Mouse (Mus musculus): ENCODE measurements around the gene Atpif1.
"Not testable (repeated sequence)": the region's sequence is repeated elsewhere in the genome, so short reads cannot be mapped to it uniquely, and the experiment has no call there.

Atpif1 gene

DNA sequence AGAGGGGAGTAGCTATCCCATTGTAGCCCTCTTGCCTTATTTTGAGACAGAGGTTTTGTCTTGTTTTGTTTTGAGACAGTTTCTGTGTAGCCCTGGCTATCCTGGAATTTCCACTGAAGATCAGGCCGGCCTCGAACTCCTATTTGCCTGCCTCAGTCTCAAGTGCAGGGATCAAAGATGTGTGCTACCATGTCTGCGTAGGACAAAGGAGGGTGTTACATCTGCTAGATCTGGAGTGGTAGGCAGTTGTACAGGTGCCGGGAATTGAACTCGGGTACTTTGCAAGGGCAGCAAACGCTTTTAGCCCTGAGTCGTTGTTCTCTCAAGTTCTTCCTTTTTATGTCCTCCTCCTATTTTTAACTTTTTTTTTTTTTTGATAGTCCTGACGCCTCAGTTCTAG, 42.4 kb downstream of the Atpif1 start:
- no peak for DNase-seq (ENCODE audit: low spot score)

DNA sequence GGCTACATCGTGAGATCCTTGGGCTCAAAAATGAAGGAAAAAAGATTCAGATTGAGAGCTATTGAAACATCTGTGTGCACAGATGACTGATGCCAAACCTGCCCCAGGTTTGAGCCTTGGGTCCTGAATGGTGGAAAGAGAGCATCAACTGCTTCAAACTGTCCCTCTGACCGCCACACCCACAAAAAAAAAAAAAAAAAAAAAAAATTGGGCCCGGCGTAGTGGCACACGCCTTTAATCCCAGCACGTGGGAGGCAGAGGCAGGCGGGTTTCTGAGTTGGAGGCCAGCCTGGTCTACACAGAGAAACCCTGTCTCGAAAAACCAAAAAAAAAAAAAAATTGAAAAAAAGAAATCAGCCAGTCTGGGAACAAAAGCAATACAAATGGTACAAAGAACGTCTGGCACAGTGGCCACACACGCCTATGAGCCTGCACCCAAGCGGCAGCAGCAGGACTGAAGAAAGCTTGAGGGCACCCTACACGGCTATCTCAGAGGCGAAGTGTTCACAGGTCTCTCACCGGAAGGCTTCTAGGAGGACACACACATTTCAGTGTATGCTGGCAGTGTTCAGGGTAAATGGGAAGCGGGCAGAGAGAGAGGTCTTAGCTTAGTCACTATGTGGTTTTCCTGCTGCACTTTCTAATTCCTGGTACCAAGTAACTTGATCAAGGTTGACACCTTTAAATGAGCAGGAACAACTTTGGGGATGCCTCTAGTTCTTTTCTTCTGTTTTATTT, 43.0 kb downstream of the Atpif1 start:
- no peak for DNase-seq (ENCODE audit: low spot score)

DNA sequence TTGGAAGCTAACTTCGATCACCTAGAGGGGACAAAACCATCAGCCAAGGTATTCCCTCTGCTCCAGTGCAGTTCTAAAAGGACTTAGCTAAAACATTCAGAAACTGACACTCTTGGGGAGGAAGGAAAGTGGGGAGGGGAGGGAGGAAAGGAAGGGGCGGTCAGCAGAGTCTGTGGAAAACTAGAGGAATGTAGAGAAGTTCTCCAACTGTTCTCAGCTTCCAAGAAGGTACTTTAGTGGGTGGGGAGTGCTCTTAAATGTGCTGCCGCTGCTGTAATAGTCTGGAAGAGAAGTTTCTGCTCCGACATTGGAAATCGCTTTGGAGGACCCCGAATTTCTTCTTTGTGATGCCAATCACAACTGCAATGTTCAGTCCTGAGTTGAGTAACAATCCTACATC, 44.5 kb downstream of the Atpif1 start:
- no peak for DNase-seq (ENCODE audit: low spot score)

- DNase-seq (ENCODE audit: low spot score) = no peak
These were observed 44.9 kb downstream of the Atpif1 start for GRCm38 (mm10) chr4:132488521-132488920.

DNA sequence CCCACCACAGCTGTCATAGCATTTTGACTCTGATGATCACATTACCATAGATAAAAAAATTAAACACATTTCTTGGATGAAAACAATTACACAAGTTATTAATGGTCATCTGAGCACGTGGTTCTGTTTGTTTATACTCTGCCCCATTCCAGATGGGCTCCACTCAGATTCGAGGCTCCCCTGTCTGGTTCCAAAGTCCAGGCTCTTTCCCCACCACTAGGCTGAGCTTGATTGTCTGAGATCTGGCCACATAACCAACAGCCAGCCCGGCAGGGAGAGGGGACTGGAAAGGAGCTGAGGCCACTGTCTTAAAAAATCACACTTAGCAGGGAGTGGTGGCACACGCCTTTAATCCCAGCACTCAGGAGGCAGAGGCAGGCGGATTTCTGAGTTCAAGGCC, 48.6 kb downstream of the Atpif1 start:
- no peak for DNase-seq (ENCODE audit: low spot score)

- no peak for DNase-seq (ENCODE audit: low spot score)
These were observed 49.2 kb downstream of the Atpif1 start for GRCm38 (mm10) chr4:132484231-132484630.

- DNase-seq (ENCODE audit: low spot score) = no peak
These were observed 50.4 kb downstream of the Atpif1 start for GRCm38 (mm10) chr4:132482956-132483608.

DNA sequence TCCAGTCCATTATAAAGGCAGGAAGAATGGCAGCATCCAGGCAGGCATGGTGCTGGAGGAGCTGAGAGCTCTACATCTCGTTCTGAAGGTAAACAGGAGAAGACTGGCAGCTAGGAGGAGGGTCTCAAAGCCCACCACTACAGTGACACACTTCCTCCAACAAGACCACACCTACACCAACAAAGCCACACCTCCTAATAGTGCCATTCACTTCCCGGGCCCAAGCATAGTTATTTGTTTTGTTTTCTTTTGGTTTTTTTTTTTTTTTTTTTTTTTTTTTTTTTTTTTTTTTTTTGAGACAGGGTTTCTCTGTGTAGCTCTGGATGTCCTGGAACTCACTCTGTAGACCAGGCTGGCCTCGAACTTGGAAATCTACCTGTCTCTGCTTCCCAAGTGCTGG, 51.4 kb downstream of the Atpif1 start:
- not testable (repeated sequence) for DNase-seq (ENCODE audit: low spot score)

All from retina, embryonic 14.5 days (tissue).